Mouse (Mus musculus) cortical plate, adult 2 months (tissue): Measurements from ENCODE around the gene Bcas3.

ENCODE experiments used
- CTCF ChIP-seq: fragments of 200-500 bp; IDR thresholded peaks from 2 replicates; pipeline ENCODE4 v1.5.1; 2011; ENCODE audit warnings: mild to moderate bottlenecking, control low read depth, low read length; ENCODE audit not compliant: insufficient read depth; ENCODE audit errors: extremely low read depth
- POLR2A ChIP-seq: fragments of 200-500 bp; IDR thresholded peaks from 2 replicates; pipeline ENCODE4 v1.6.1; 2011; ENCODE audit warnings: mild to moderate bottlenecking, low read length, control low read depth; ENCODE audit not compliant: insufficient read depth; ENCODE audit errors: extremely low read depth

DNA sequence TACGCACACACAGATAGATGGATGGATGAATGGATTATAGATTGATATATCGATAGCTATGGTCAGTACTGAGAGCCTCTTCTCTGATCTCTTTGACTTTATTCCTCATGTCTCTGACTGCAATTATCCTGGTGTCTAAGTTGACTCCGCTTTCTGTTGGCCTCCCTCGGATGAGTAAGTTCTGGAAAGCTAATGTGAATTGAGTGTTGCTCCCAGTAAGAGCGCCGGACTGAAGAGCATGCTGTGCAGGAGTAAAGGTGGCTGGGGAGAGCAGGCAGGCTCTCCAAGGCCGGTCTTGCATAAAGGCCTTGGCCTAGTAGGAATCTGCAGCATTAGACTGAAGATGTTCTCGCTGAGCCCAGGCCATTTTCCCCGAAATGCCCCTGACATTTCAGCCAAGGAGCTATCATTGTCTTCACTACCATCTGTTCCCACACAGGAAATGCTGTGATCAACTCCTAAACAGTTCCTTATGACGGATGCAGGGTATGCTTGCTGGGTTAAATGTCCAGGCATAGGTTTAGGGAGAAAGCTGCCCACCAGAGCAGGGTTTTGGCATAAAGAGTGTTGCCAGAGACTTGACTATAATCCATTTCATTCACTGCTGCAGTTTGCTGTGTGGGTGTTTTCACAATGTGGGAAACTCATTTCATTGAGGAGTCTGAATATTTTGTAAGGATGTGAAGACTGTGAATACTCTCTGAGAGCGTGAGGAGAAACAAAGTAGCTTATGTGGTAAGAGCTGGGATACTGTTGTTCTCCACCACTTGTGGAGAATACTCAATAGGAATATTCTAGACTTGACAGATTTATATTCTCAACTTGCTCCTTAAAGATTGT is 328.8 kb downstream of the Bcas3 start:
- no peak for TF ChIP-seq POLR2A
- no peak for TF ChIP-seq CTCF
